Comparison of ENCODE assay signal across 9 mouse cellular contexts in the genomic region with DNA sequence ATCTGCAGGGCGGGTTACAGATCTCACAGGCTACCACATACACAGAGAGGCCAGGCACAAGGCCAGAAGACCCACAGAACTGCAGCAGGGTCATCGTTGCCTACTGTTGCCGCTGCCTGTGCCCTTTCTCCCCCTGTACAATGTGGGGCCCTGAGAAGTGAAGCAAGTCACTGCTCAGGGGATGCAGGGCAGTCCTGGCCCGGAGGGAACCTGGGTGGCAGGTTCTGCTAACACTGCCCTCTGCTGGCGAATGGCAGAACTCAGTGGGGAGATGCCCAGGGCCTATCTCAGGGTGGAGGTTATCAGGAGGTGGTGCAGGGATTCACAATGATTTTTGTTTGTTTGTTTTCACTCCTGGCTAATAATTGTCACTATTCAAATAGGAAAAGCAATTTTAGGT. TPM values are rescaled to one million over a fixed set of nuclear protein-coding genes. Genes with fewer than 3 reads are reported as not detected.
DNase-seq lines count a peak whose midpoint lies in the region; ATAC-seq and TF ChIP-seq lines count a peak whose summit lies in the region.
"Had no signal": no experiment of that assay in that cellular context is flagged by ENCODE, and none has a peak within 500 bp of the region (broad histone marks: within the 10 kb centered on the region; RNA-seq: fewer than 3 reads in every experiment).

No protein-coding gene starts in this region.

- TF ChIP-seq CTCF in MEL (IDR thresholded peaks at IDR 0.05 in 2 of 3, conservative IDR thresholded peaks at IDR 0.05 in 1 of 3; ENCODE audit: control insufficient read depth in 1 of 3, insufficient read depth in 1 of 3, low read depth in 2 of 3, low read length in 3 of 3, poor library complexity in 1 of 3, severe bottlenecking in 1 of 3), result peak; percentile 85 to 91 (median 90)
- TF ChIP-seq CTCF in layer of hippocampus, adult 2 months (conservative IDR thresholded peaks at IDR 0.05), result peak; percentile 98
- peak; percentile 96 for TF ChIP-seq CTCF in lung, postnatal 0 days (IDR thresholded peaks at IDR 0.05)

- TF ChIP-seq POLR2A in MEL (IDR thresholded peaks at IDR 0.05; ENCODE audit: control insufficient read depth in 1 of 2, insufficient read depth in 1 of 2, low read depth in 1 of 2, low read length in 2 of 2, poor library complexity in 1 of 2), result no peak

- peaks cover 0 to 3% of the 10 kb centered on the region in 2 experiments; a peak in 3 of 4 replicates for H3K36me3 ChIP-seq in MEL (ENCODE audit: control insufficient read depth in 1 of 2, insufficient read depth in 2 of 2, low read length in 2 of 2)
- H3K36me3 ChIP-seq in forebrain, embryonic 12.5 days (replicated peaks), result peaks cover 33% of the 10 kb centered on the region
- peaks cover 19% of the 10 kb centered on the region; the same call in 1 of the 2 replicates for H3K36me3 ChIP-seq in lung, postnatal 0 days (ENCODE audit: insufficient read depth, low read length)

- peak; percentile 57; the same call in 1 of the 2 replicates for ATAC-seq in cerebellum, adult (ENCODE audit: insufficient number of reproducible peaks, low FRiP score, low TSS enrichment)
- peak; percentile 65; the same call in 1 of the 2 replicates for ATAC-seq in forebrain, embryonic 12.5 days (ENCODE audit: low FRiP score)
- peak; percentile 72 for ATAC-seq in lung, postnatal 0 days

- peak; percentile 65 for DNase-seq in MEL (ENCODE audit: low read depth, low spot score)
- DNase-seq in heart, postnatal 4 days, result peak; percentile 90
- peak; percentile 58 to 84 for DNase-seq in layer of hippocampus, adult 2 months (ENCODE audit: low spot score in 2 of 2)
- DNase-seq in lung, postnatal 0 days (ENCODE audit: low spot score), result peak; percentile 71
- DNase-seq in retina, embryonic 14.5 days (ENCODE audit: low spot score), result peak; percentile 84
- peak; percentile 74 for DNase-seq in thymus, postnatal 25 days

- H3K9ac ChIP-seq in MEL (ENCODE audit: control insufficient read depth, low read depth, low read length, poor library complexity, severe bottlenecking), result no peak overlapping the region
- H3K9ac ChIP-seq in forebrain, embryonic 12.5 days, result no peak overlapping the region
- H3K9ac ChIP-seq in lung, postnatal 0 days (replicated peaks; ENCODE audit: low read depth), result no peak overlapping the region
- H3K9ac ChIP-seq: limb, embryonic 15.5 days had no signal

- H3K27me3 ChIP-seq in MEL (ENCODE audit: control insufficient read depth in 1 of 2, insufficient read depth in 2 of 2, low read length in 2 of 2), result no peaks in the 10 kb centered on the region
- H3K27me3 ChIP-seq in forebrain, embryonic 12.5 days, result no peaks in the 10 kb centered on the region
- no peaks in the 10 kb centered on the region for H3K27me3 ChIP-seq in lung, postnatal 0 days (replicated peaks; ENCODE audit: insufficient read depth, low read length)
- H3K27me3 ChIP-seq: limb, embryonic 15.5 days had no signal

- no peaks in the 10 kb centered on the region for H3K9me3 ChIP-seq in MEL (replicated peaks; ENCODE audit: insufficient read depth, low read length)
- H3K9me3 ChIP-seq in forebrain, embryonic 12.5 days, result no peaks in the 10 kb centered on the region
- H3K9me3 ChIP-seq in lung, postnatal 0 days (ENCODE audit: low read length), result no peaks in the 10 kb centered on the region
- H3K9me3 ChIP-seq: limb, embryonic 15.5 days had no signal

- peak; percentile 54 for TF ChIP-seq RAD21 in MEL (IDR thresholded peaks at IDR 0.05; ENCODE audit: low read depth, low read length)

- no peaks in the 10 kb centered on the region for H3K79me2 ChIP-seq in MEL (ENCODE audit: control insufficient read depth, insufficient read depth, low read length, poor library complexity)

- H3K27ac ChIP-seq in MEL (ENCODE audit: control insufficient read depth, low read depth, low read length), result no peak overlapping the region
- H3K27ac ChIP-seq in forebrain, embryonic 12.5 days, result no peak overlapping the region
- peak overlapping the region; percentile 29; the same call in 1 of the 2 replicates for H3K27ac ChIP-seq in layer of hippocampus, adult 2 months
- H3K27ac ChIP-seq in lung, postnatal 0 days (ENCODE audit: low read length), result no peak overlapping the region
- H3K27ac ChIP-seq: limb, embryonic 15.5 days had no signal

- H3K4me1 ChIP-seq in MEL (ENCODE audit: control insufficient read depth in 1 of 2, insufficient read depth in 2 of 2, low read length in 2 of 2), result peaks cover 0 to 4% of the 10 kb centered on the region in 2 experiments; a peak in 1 of 4 replicates
- H3K4me1 ChIP-seq in forebrain, embryonic 12.5 days, result peaks cover 10% of the 10 kb centered on the region
- H3K4me1 ChIP-seq in lung, postnatal 0 days (ENCODE audit: insufficient read depth, low read depth, low read length), result no peaks in the 10 kb centered on the region

- 30% methylated on average over 5 of the region's 5 CpGs for WGBS in forebrain, embryonic 12.5 days
- 32% methylated on average over 5 of the region's 5 CpGs for WGBS in lung, postnatal 0 days

- H3K4me3 ChIP-seq in MEL (ENCODE audit: control insufficient read depth in 1 of 2, insufficient read depth in 1 of 2, low read depth in 2 of 2, low read length in 2 of 2), result no peak overlapping the region
- no peak overlapping the region for H3K4me3 ChIP-seq in forebrain, embryonic 12.5 days (replicated peaks)
- no peak overlapping the region for H3K4me3 ChIP-seq in layer of hippocampus, adult 2 months
- no peak overlapping the region for H3K4me3 ChIP-seq in lung, postnatal 0 days (ENCODE audit: low read depth, low read length)
- H3K4me3 ChIP-seq: limb, embryonic 15.5 days had no signal

- TF ChIP-seq EP300 in MEL (IDR thresholded peaks at IDR 0.05; ENCODE audit: low read depth in 1 of 2, low read length in 2 of 2), result no peak
- no peak for TF ChIP-seq EP300 in lung, postnatal 0 days (IDR thresholded peaks at IDR 0.05)

- no peak overlapping the region for H3K4me2 ChIP-seq in forebrain, embryonic 12.5 days
- H3K4me2 ChIP-seq in lung, postnatal 0 days (replicated peaks; ENCODE audit: low read depth, low read length), result no peak overlapping the region
- H3K4me2 ChIP-seq: limb, embryonic 15.5 days had no signal

TF ChIP-seq in MEL, 35 proteins besides CTCF, POLR2A, EP300 and RAD21:
- TF ChIP-seq RCOR1 (IDR thresholded peaks at IDR 0.05; ENCODE audit: low read depth, low read length), result peak; percentile 47; the same call in 1 of the 2 replicates
- no peak for TF ChIP-seq GABPA (IDR thresholded peaks at IDR 0.05; ENCODE audit: low read depth, low read length)
- TF ChIP-seq MAFK (IDR thresholded peaks at IDR 0.05; ENCODE audit: borderline replicate concordance, low read depth, low read length), result no peak
- TF ChIP-seq USF2 (IDR thresholded peaks at IDR 0.05; ENCODE audit: borderline replicate concordance in 1 of 2, insufficient read depth in 1 of 2, low read depth in 1 of 2, low read length in 2 of 2), result no peak
- TF ChIP-seq ZNF384 (IDR thresholded peaks at IDR 0.05; ENCODE audit: low read depth, low read length), result no peak
- no peak for TF ChIP-seq MYC (IDR thresholded peaks at IDR 0.05; ENCODE audit: low read depth, low read length)
- no peak for TF ChIP-seq HCFC1 (IDR thresholded peaks at IDR 0.05; ENCODE audit: low read depth, low read length)
- no peak for TF ChIP-seq CHD1 (IDR thresholded peaks at IDR 0.05; ENCODE audit: low read depth, low read length)
- TF ChIP-seq MAZ (IDR thresholded peaks at IDR 0.05; ENCODE audit: low read depth, low read length), result no peak
- no peak for TF ChIP-seq ZMIZ1 (IDR thresholded peaks at IDR 0.05; ENCODE audit: low read depth, low read length)
- no peak for TF ChIP-seq SIN3A (IDR thresholded peaks at IDR 0.05; ENCODE audit: low read length)
- TF ChIP-seq MXI1 (IDR thresholded peaks at IDR 0.05; ENCODE audit: low read depth, low read length), result no peak
- TF ChIP-seq KAT2A (conservative IDR thresholded peaks at IDR 0.05; ENCODE audit: low read depth, low read length), result no peak
- TF ChIP-seq SMC3 (IDR thresholded peaks at IDR 0.05; ENCODE audit: low read depth, low read length), result peak; percentile 94
- no peak for TF ChIP-seq BHLHE40 (IDR thresholded peaks at IDR 0.05; ENCODE audit: borderline replicate concordance, low read depth, low read length)
- TF ChIP-seq TBP (IDR thresholded peaks at IDR 0.05; ENCODE audit: low read depth, low read length), result no peak
- TF ChIP-seq ZC3H11A (IDR thresholded peaks at IDR 0.05; ENCODE audit: low read depth, low read length), result peak; percentile 45
TF ChIP-seq in MEL: peak in this region for 3.

RNA-seq across cellular contexts. Expression of a gene that starts 29.9 kb away (rescaled TPM):
- 63.5 and 80.5 TPM in 2 replicates for total RNA-seq in MEL (2012; rRNA removed)
- polyA plus RNA-seq in MEL (2012; ENCODE audit: insufficient read depth in 1 of 2, insufficient read length in 2 of 2, low read depth in 1 of 2, low replicate concordance in 2 of 2, missing spikeins in 1 of 2), result 10 to 100 TPM in 1 of 2 experiments, not detected in 1; 87.4 TPM
- polyA plus RNA-seq in forebrain, embryonic 12.5 days (2016; fragmentation: Nextera tagmentation; extraction: Ambion mirVana), result 68.5 and 71.0 TPM in 2 replicates
- 10 to 100 TPM; 23.3 to 25.3 TPM for total RNA-seq in heart, postnatal 4 days (2021)
- total RNA-seq in layer of hippocampus, adult 2 months (2021), result 10 to 100 TPM; 18.6 to 20.9 TPM
- 27.7 and 28.0 TPM in 2 replicates for polyA plus RNA-seq in lung, postnatal 0 days (2015; fragmentation: Nextera tagmentation; extraction: Ambion mirVana)

RNA-seq across cellular contexts. Expression of a gene that starts 37.9 kb away (rescaled TPM):
- 17.5 and 18.1 TPM in 2 replicates for total RNA-seq in MEL (2012; rRNA removed)
- 10 to 100 TPM in 1 of 2 experiments, not detected in 1; 21.5 TPM for polyA plus RNA-seq in MEL (2012; ENCODE audit: insufficient read depth in 1 of 2, insufficient read length in 2 of 2, low read depth in 1 of 2, low replicate concordance in 2 of 2, missing spikeins in 1 of 2)
- polyA plus RNA-seq in forebrain, embryonic 12.5 days (2016; fragmentation: Nextera tagmentation; extraction: Ambion mirVana), result 91.2 and 96.1 TPM in 2 replicates
- 10 to 100 TPM; 37.4 to 40.4 TPM for total RNA-seq in heart, postnatal 4 days (2021)
- 10 to 100 TPM; 44.2 to 44.8 TPM for total RNA-seq in layer of hippocampus, adult 2 months (2021)
- 104 and 108 TPM in 2 replicates for polyA plus RNA-seq in lung, postnatal 0 days (2015; fragmentation: Nextera tagmentation; extraction: Ambion mirVana)
